Mouse (Mus musculus): Measurements from ENCODE around the gene Gm11077.

Gm11077 gene

DNA sequence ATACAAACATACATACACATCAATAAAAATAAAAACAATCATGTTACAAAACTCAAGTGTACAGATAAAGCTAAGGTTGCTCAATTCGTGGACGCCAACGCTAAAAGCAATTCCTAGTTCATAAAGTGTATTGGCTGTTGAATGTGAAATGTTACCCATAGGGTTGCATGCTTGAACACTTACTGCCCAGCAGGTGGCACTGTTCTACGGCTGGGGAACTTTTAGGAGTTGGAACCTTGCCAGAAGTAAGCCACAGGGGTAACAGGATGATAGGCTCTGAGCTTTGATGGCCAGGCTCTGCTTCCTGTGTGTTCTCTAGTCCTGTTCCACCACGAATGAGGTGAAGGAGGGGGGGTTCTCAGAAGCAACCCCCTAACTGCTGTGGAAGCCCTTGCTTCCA lies at the start of gene Gm11077:
Gene Gm11077 (plus strand): TSS at position 13 of the 400 bp plus-strand sequence.
- no peak for DNase-seq (ENCODE audit: low read depth, low spot score)

- no peak for DNase-seq (ENCODE audit: low read depth, low spot score)
These were observed 48.4 kb upstream of the Gm11077 start for GRCm38 (mm10) chr6:140680713-140681112.

GRCm38 (mm10) chr6:140682829-140683228 lies 46.3 kb upstream of the Gm11077 start:
- DNase-seq (ENCODE audit: low read depth, low spot score), result no peak

GRCm38 (mm10) chr6:140684403-140684802 lies 44.7 kb upstream of the Gm11077 start:
- no peak for DNase-seq (ENCODE audit: low read depth, low spot score)

GRCm38 (mm10) chr6:140689617-140690404 lies 39.3 kb upstream of the Gm11077 start:
- no peak for DNase-seq (ENCODE audit: low read depth, low spot score)

DNA sequence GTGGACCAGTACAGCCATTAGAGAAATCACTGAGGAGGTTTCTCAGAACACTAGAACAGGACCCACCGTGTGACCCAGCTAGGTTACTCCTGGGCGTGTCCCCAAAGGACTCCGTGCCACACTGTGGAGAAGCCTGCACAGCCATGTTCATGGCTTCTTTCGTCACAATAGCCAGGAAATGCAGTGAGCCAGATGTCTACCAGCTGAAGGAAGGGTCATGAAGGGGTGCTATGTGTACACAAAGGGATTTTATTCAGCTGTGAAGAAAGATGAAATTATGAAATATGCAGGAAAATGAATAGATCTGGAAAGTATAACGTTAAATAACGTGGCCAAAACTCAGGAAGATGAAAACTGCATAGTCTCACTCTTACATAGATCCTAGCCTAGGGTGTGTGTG lies 36.9 kb upstream of the Gm11077 start:
- DNase-seq (ENCODE audit: low read depth, low spot score), result no peak

- DNase-seq (ENCODE audit: low read depth, low spot score), result peak; percentile 41
These were observed 32.7 kb upstream of the Gm11077 start for GRCm38 (mm10) chr6:140696192-140696879.

DNA sequence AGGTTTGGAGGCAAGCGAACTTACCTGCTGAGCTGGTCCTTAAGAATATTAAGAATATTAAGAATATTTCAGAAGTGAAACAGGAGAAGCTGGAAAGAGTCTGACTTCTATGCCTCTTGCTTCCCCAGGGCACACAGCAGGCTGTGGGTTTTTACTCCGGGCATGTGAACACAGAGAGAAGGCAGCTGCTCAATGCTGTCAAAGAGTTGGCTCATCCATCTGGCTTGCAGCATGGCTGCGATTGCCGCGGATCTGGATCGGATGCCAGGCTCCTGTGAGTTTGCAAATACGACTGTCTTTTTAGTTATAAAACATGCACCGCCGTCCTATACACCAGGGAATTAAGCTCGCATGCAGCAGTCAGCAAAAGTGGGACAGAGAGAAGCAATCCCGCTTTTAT lies 31.1 kb upstream of the Gm11077 start:
- DNase-seq (ENCODE audit: low read depth, low spot score), result peak; percentile 51

DNA sequence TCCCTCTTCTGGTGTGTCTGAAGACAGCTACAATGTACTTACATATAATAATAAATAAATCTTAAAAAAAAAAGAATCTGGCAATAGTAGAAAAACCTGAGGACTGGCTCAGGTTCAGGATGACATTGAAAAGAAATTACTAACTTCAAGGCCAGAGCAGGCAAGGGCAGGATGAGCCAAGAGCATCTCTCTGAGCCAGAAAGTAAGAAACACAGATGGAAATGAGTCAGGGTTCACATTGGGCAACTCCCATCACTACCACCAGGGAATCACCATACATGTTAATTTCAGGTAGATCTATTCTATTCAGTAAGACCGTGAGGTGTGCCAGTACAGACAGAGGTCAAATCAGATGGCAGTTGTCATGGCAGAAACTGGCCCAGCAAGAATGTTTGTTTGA lies 30.5 kb upstream of the Gm11077 start:
- DNase-seq (ENCODE audit: low read depth, low spot score), result no peak

DNA sequence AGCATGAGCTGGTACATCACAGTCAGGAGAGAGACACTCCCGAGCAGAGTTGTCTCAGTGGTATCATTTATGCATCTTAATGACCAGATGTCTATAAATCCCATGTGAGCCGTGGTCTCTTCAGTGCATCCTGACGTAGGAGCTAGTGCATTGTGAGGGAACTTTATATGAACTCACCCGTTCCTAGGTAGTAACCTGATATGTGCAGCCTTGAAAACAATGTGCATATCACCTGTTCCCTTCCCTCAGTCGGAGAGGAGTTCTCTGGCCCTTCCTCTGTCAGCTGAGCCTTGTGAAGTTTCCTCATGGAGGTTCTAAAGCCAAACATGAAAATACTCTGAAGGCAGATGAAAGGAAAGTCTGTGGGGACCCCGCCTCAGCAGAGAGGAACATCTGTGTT lies 27.8 kb upstream of the Gm11077 start:
- no peak for DNase-seq (ENCODE audit: low read depth, low spot score)

DNA sequence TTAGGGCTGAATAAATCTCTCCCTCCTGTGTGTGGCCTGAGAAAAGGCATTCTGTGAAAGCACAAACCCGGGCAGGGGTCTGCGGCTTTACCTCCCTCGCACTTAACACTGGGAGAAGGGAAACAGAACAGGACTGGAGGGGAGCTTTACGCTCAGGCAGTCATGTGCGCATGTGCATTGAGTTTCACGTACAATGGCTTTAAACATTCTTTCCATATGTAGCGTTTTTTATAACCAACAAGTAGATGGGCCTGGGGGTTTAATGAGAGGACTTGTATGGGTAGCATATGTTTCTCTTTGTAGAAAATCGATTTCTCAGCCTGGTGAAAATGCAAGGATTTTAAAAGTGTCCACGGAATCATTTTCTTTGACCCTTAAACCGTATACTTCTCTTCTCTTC lies 24.0 kb upstream of the Gm11077 start:
- no peak for DNase-seq (ENCODE audit: low read depth, low spot score)

- DNase-seq (ENCODE audit: low read depth, low spot score), result no peak
These were observed 23.0 kb upstream of the Gm11077 start for GRCm38 (mm10) chr6:140706056-140706455.

DNA sequence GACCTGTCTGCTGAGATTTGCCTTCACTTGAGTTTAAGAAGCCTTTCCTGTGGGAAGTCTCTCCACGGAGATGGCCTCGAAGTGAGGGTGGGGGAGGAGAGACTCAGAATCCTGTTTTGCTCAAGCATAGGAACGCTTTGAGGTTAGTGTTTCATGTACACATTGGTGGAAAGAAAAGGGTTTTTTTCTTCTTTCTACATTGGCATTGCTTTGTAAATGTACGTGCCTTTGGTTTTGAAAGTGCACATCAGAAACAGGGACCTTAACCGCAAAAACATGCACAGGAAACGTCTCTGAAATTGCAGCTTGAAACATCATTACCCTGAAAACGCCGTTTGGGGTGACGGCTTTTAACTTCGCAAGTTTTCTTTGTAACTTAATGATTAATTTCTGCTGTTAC lies 21.0 kb upstream of the Gm11077 start:
- no peak for DNase-seq (ENCODE audit: low read depth, low spot score)

- DNase-seq (ENCODE audit: low read depth, low spot score), result no peak
These were observed 19.5 kb upstream of the Gm11077 start for GRCm38 (mm10) chr6:140709415-140710107.

DNA sequence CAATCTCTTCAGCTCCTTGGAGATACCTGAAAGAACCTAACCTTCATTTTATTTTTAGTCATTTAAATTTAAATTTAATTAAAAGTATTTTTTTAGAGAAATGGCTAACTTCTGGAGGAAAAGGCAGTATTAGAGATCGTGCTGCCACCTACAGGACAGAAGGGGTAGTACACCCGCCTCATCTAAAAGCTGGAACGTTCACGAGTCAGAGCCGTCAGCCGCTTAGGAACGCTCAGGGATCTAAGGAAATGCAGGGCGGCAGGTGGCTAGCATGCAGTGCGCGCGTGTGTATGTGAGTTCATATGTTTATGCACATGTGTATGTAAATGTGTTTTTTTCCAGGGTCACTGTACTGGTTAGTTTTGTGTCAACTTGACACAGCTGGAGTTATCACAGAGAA lies 16.3 kb upstream of the Gm11077 start:
- no peak for DNase-seq (ENCODE audit: low read depth, low spot score)

DNA sequence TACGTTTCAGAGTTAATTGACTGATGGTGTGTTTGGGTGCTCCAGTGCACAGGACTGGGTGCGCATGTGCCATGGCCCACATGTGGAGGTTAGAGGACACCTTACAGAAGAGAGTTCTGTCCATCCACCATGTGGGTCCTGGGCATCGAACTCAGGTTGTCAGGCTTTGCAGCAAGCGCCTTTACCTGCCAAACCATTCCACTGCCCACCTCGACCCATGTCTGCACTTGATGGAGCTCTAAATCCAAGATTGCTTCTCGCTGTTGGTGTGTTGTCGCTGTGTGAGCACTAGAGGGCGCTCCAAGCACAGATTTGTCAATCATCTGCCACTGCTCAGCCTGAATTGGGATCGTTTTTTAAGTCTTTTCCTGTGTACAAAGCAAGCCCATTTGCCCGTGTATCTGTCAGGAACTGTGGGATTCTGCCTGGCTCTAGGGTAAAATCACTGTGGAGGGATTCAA lies 14.1 kb upstream of the Gm11077 start:
- DNase-seq (ENCODE audit: low read depth, low spot score), result peak; percentile 41

GRCm38 (mm10) chr6:140722058-140722457 lies 7.0 kb upstream of the Gm11077 start:
- no peak for DNase-seq (ENCODE audit: low read depth, low spot score)

- DNase-seq (ENCODE audit: low read depth, low spot score), result no peak
These were observed 1.8 kb downstream of the Gm11077 start for GRCm38 (mm10) chr6:140730669-140731401.

DNA sequence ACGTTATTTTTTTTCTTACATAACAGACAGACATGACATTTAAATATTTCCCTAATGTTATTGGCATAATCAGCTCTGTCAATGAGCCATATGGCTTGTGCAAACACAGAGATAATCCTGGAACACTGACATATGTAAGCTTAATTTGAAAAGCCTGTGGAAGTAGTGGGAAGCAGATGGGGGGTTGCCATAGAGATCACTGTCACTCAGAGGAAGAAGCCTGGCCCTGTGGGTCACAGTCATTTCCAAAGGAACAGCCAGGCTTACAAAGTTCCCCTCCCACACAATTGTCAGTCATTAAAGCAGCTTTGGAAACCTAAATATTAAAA lies 2.3 kb downstream of the Gm11077 start:
- DNase-seq (ENCODE audit: low read depth, low spot score), result peak; percentile 73

- no peak for DNase-seq (ENCODE audit: low read depth, low spot score)
These were observed 4.0 kb downstream of the Gm11077 start for GRCm38 (mm10) chr6:140732971-140733640.

GRCm38 (mm10) chr6:140733641-140733986 lies 4.5 kb downstream of the Gm11077 start:
- no peak for DNase-seq (ENCODE audit: low read depth, low spot score)
